12 mouse cellular contexts compared by ENCODE assay signal in the genomic region with DNA sequence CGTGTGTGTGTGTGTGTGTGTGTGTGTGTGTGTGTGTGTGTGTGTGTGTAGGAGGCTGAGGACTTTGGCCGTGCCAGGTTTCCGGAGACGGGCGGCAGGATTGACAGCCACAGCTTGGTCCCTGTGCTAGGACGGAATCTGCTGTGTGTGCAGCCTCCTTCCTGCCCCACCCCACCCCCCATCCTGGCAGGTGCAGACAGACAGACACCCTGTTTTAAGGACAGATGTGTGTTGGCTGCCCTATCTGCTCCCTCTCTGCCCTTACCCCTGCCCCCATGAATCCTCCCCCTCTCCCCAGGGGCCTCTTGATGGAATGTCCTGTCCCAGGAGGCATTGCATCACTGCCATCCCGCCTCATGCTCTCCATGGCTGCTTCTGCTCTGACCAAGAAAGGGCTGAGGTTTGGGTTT.
DNase-seq lines count a peak whose midpoint lies in the region; ATAC-seq lines count a peak whose summit lies in the region.
"Had no signal": no experiment of that assay in that cellular context is flagged by ENCODE, and none has a peak within 500 bp of the region (broad histone marks: within the 10 kb centered on the region; RNA-seq: fewer than 3 reads in every experiment).

No protein-coding gene starts in this region.

- H3K9me3 ChIP-seq in embryonic facial prominence, embryonic 15.5 days (replicated peaks): no peaks in the 10 kb centered on the region
- no peaks in the 10 kb centered on the region for H3K9me3 ChIP-seq in liver, embryonic 16.5 days (replicated peaks; ENCODE audit: control insufficient read depth, low read length)
- H3K9me3 ChIP-seq: lung, embryonic 15.5 days had no signal

- no peaks in the 10 kb centered on the region for H3K36me3 ChIP-seq in embryonic facial prominence, embryonic 15.5 days
- H3K36me3 ChIP-seq in liver, embryonic 16.5 days (ENCODE audit: control insufficient read depth, insufficient read depth): no peaks in the 10 kb centered on the region
- H3K36me3 ChIP-seq: forebrain, embryonic 12.5 days; lung, embryonic 15.5 days had no signal

- H3K4me3 ChIP-seq in embryonic facial prominence, embryonic 15.5 days (replicated peaks): no peak overlapping the region
- H3K4me3 ChIP-seq in liver, embryonic 16.5 days (ENCODE audit: low read depth, low read length): no peak overlapping the region
- H3K4me3 ChIP-seq: forebrain, embryonic 12.5 days; lung, embryonic 15.5 days had no signal

- no peaks in the 10 kb centered on the region for H3K4me1 ChIP-seq in embryonic facial prominence, embryonic 15.5 days
- H3K4me1 ChIP-seq in liver, embryonic 16.5 days (ENCODE audit: control insufficient read depth, low read depth, low read length): no peaks in the 10 kb centered on the region
- H3K4me1 ChIP-seq: forebrain, embryonic 12.5 days; lung, embryonic 15.5 days had no signal

- ATAC-seq in embryonic facial prominence, embryonic 15.5 days (ENCODE audit: insufficient number of reproducible peaks, low FRiP score, low TSS enrichment, low read depth): peak; percentile 47; the same call in 1 of the 2 replicates
- 0 out of 2 replicates have a peak, but pooled peaks have one; percentile 19 for ATAC-seq in liver, embryonic 16.5 days (ENCODE audit: low read depth)
- no peak for ATAC-seq in cerebellum, adult (ENCODE audit: insufficient number of reproducible peaks, low FRiP score, low TSS enrichment)
- ATAC-seq: activated CD4-positive, CD25-positive, alpha-beta regulatory T cell, adult 4 months had no signal

- H3K27me3 ChIP-seq in embryonic facial prominence, embryonic 15.5 days: no peaks in the 10 kb centered on the region
- H3K27me3 ChIP-seq in liver, embryonic 16.5 days (ENCODE audit: control insufficient read depth, insufficient read depth, low read depth, low read length): no peaks in the 10 kb centered on the region
- H3K27me3 ChIP-seq: forebrain, embryonic 12.5 days; lung, embryonic 15.5 days had no signal

- H3K27ac ChIP-seq in embryonic facial prominence, embryonic 15.5 days (replicated peaks): no peak overlapping the region
- H3K27ac ChIP-seq in liver, embryonic 16.5 days (ENCODE audit: low read length): no peak overlapping the region
- H3K27ac ChIP-seq: forebrain, embryonic 12.5 days; lung, embryonic 15.5 days had no signal

- no peak overlapping the region for H3K9ac ChIP-seq in embryonic facial prominence, embryonic 15.5 days
- no peak overlapping the region for H3K9ac ChIP-seq in liver, embryonic 16.5 days (ENCODE audit: low read depth, low read length)
- H3K9ac ChIP-seq: forebrain, embryonic 12.5 days; lung, embryonic 15.5 days had no signal

- intact Hi-C loops in heart, postnatal 14 days (cut with DNase I): no loop called here

- H3K4me2 ChIP-seq in embryonic facial prominence, embryonic 15.5 days (replicated peaks): no peak overlapping the region
- H3K4me2 ChIP-seq in liver, embryonic 16.5 days (ENCODE audit: low read depth, low read length): no peak overlapping the region
- H3K4me2 ChIP-seq: forebrain, embryonic 12.5 days; lung, embryonic 15.5 days had no signal

- WGBS in embryonic facial prominence, embryonic 15.5 days: 68% methylated on average over 7 of the region's 7 CpGs
- 56% methylated on average over 7 of the region's 7 CpGs for WGBS in liver, embryonic 16.5 days (ENCODE audit: insufficient replicate concordance)

- DNase-seq in heart, adult 18-20 months: peak; percentile 61 to 64
- DNase-seq in heart, adult 8-10 months (ENCODE audit: low spot score): no peak
- peak; percentile 33 to 56 for DNase-seq in heart, postnatal 14 days
- DNase-seq in right cerebral cortex, postnatal 4 days: no peak
- DNase-seq in testis, postnatal 10 days (ENCODE audit: low spot score): no peak
- DNase-seq: cerebellum, adult 18-20 months had no signal

Comparison
In these comparisons a context has a peak if more than half of its experiments do, and no peak if none do; other contexts are left out.
1. DNase-seq: peak in heart, adult 18-20 months (2 of 2) and heart, postnatal 14 days (2 of 2); none in heart, adult 8-10 months (single experiment), right cerebral cortex, postnatal 4 days (single experiment) and testis, postnatal 10 days (single experiment).